Mouse (Mus musculus) layer of hippocampus, adult 8-10 months (tissue): Measurements from ENCODE around the gene Sema3f. TPM values are rescaled to one million over a fixed set of nuclear protein-coding genes. Genes with fewer than 3 reads are reported as not detected.

Source experiments
- DNase-seq, 2 experiments: peaks; one replicate each; pipeline ENCODE4 v3.0.0; 2022; ENCODE audit warnings: low spot score in 2 of 2
- total RNA-seq, 4 experiments: library from RNA; stranded (reverse); gene quantifications; 2 replicates each; pipeline ENCODE4 v1.2.4; 2022

Gene Sema3f
- total RNA-seq, 4 experiments from 2014 or later = 5.4 to 9.3 (median 6.5) TPM

- DNase-seq = no peak
Measured at GRCm38 (mm10) chr9:107663525-107663924, 46.8 kb downstream of the Sema3f start.

- no peak for DNase-seq
Measured at GRCm38 (mm10) chr9:107662342-107662741, 47.9 kb downstream of the Sema3f start.

DNA sequence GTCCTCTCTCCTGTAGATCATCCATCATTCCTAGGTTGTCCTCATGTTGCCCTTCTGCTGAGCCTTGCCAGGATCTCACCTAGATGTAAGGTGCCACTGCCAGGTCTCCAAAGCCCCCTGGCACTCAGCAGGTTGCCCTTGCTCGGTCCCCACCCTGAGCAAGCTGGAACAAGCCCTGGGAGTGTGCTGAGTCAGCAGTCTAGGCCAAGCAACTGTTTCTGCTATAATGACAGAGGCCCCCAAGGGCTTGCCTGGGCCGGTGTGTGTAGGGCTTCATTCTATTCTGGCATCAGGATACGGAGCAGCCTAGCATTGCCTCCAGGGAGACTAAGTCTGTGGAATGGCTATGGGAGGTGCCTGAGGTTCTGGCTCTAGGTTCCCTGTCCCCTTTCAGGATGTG lies 49.5 kb downstream of the Sema3f start:
- no peak for DNase-seq

- DNase-seq = no peak
Measured at GRCm38 (mm10) chr9:107659961-107660360, 50.3 kb downstream of the Sema3f start.

GRCm38 (mm10) chr9:107659551-107659950 lies 50.7 kb downstream of the Sema3f start:
- peak; percentile 76 to 82 for DNase-seq

- no peak for DNase-seq
Measured at GRCm38 (mm10) chr9:107658096-107658495, 52.2 kb downstream of the Sema3f start.

- no peak for DNase-seq
Measured at GRCm38 (mm10) chr9:107657144-107657543, 53.1 kb downstream of the Sema3f start.

DNA sequence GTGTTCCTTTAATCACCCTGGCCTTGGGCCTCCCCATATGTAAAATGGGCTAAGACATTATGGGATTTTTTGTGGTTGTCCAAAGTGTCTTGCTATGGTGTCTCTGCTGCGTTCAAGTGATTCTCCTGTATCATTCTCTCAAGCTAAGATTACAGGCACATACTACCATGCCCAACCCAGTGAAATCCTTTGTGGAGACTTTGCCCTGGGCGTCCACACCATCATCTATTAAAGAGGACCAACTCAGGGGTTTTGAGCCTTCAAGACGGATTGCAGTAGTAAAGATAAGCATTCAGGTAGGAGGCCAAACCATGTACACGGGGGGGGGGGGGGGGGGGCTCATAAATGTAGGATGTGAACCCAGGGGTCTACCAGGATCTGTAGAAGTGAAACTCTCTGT lies 55.7 kb downstream of the Sema3f start:
- no peak for DNase-seq

GRCm38 (mm10) chr9:107653474-107653873 lies 56.8 kb downstream of the Sema3f start:
- no peak for DNase-seq

DNA sequence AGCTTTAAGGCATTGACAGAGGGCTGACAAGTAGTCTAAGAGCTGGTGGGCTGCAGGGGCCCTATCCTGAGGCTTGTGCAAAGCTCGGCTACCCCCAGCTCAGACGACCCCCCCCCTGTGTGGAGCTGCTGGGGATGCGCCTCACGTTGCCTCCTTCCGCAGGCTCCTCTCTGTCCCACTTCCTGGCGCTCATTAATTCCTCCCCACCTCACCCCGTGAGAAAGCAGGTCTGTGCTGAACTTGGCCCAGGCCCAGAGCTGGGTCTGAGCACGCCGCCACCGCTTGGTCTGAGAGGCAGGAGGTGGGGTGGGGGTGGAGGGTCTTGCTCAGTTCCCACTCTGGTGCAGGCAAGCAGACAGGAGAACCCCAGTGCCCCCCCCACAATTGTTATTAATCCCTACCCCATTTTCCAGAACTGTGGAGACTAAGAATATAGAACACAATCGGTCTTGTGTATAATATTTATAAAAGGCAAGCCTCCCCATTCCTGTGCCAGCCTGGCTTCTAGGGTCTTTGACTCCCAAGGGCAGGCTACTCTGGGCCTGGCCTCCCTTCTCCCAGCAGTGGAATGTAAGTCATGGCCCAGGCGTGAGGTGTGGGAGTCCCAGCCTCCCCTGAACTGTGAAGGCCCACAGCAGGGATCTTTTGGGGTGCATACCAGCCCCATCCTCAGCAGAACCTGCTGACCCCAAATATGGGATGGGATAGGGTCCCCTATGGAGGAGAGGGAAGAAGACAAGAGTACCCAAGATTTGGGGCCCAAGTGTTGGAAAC lies 59.4 kb downstream of the Sema3f start:
- no peak for DNase-seq

DNA sequence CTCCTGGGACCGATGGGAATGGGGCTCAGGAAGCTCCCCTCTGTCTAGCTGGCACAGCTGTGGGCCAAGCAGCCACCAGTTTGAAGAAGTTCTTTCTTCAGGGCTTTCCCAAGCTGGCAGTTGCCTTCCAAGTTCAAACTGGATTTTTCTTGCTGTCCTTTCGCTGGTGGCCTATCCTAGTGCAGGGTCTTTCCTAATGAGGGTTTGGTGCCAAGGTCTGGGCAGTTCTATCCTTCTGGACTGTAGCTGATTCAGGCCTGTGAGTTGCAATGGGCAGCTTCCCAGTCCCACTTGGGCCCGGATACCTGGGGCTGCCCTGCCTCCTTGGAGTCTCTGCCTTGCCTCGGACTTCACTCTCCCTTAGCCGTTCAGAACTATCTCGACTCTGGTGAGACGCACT lies 60.0 kb downstream of the Sema3f start:
- peak in 1 of 2 experiments; percentile 73 for DNase-seq

DNA sequence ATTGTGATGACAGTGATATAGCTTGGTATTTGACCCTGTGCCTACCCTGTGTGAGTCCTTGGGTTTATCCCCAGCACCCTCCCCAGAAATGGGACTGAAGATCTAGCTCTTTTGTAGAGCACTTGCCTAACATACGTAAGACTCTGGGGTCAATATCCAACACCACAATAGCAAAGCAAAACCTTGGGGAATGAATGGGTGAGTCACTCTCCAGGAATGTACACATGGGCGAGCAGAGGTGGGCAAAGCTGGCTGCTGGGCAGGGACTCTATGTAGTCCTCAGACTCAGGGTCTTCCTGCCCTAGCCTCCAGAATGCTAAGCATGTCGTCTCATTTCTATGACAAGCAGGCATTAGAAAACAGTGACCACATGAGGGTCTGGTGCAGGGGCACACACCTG lies 61.5 kb downstream of the Sema3f start:
- no peak for DNase-seq

DNA sequence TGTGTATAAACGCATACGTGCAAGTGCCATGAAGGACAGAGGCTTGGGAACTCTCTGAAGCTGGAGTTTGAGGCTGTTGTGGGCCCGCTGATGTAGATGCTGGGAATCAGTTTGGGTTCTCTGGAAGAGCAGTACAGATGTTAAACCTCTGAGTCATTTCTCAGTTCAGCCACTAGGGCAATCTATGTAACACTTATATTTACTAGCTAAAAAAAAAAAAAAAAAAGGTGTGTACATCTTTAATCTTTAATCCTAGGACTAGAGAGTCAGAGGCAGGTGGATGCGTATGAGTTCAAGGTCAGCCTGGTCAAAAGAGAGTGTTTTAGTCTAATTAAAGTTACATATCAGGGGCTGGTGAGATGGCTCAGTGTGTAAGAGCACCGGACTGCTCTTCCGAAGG lies 63.3 kb downstream of the Sema3f start:
- no peak for DNase-seq

GRCm38 (mm10) chr9:107645577-107645976 lies 64.7 kb downstream of the Sema3f start:
- DNase-seq = peak in 1 of 2 experiments; percentile 77

- no peak for DNase-seq
Measured at GRCm38 (mm10) chr9:107645153-107645510, 65.1 kb downstream of the Sema3f start.

GRCm38 (mm10) chr9:107644495-107645152 lies 65.7 kb downstream of the Sema3f start:
- DNase-seq = peak; percentile 78 to 92

DNA sequence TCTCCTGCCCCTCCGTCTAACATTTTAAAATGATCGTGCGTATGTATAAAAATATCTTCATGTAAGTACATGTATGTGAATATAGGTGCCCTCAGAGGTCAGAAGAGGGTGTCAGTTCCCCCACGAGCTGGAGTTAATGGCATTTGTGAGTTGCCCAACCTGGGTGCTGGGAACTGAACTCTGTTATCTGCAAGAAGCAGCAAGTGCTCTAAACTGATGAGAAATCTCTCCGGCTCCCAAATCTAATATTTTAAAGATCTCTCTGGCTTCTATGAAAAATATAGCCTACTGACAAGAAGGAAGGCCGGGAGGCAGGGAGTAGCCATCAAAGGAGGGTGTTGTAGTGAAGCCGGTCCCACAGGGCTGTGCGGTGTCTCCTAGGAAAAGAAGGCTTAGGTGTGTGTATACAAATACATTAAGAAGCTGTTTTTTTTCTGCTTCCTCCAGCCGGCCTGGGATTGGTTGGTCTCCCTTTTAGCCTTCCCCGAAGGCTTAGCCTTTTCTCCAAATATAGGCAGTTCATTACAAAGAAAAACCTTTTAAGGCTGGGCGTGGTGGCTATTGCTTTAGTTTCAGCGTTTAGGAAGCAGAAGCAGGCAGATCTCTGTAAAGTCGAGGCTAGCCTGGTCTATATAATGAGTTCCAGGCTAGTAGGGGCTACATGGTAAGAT lies 66.6 kb downstream of the Sema3f start:
- DNase-seq = no peak

GRCm38 (mm10) chr9:107641666-107642065 lies 68.6 kb downstream of the Sema3f start:
- DNase-seq = no peak

- no peak for DNase-seq
Measured at GRCm38 (mm10) chr9:107640257-107640772, 70.0 kb downstream of the Sema3f start.

DNA sequence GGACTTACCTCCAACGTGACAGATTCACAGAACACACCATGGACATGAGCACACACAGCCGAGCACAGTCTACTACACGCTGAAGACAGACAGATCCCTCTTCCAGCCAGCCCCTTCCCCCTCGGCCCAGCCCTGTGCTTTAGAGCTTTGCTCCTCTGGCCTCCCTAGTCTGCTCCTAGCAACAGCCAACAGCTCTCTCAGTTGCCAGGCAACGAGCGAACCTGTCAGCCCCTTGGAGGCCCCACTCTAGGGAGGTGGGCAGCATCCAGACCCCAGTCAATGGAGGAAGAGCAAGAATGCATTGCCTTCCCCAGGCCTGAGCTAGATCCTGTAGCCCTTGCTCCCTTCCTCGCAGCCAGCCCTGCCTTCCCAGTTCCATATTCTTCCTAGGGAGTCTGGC lies 73.2 kb downstream of the Sema3f start:
- DNase-seq = no peak

DNA sequence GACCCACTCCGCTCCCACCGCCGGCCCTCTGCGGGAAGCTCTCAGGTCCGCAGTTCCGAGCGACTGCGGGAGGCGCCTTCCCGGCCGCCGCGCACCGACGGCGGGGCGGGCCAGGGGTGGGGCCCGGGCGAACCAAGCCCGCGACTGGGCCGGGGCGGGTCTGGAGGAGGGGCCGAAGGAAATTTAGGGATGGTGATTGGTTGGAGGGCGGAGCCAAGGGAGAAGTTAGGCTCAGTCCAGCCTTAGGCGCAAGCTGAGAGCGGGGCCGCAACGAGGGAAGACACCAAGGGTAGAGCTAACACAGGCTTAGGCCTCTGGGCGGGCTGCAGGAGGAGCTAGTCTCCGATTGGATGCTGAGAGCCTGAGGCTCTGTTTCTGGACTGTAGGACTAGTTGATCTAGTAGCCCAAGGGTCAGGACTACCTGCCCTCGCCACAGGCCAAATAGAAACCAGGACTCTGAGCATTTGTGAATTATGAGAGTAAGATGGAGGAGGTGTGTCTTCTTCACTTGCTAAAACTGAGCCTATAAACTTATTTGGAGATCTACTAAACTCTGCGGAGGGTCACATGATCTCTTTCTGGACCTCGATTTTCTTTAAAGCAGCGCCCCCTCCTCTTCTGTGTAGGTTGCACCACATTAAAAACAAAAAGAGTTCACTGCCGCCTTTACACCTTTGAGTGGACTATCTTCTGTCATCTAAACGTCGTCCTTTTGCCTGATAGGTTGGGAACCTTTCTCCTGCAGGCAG lies 74.8 kb downstream of the Sema3f start, which contains the start of gene Gnai2:
TSS of gene Gnai2 (minus strand) at position 89 of the 750 bp plus-strand sequence.
- peak; percentile 92 to 93 for DNase-seq
